Mouse (Mus musculus) small intestine, adult 2 months (tissue): Measurements from ENCODE around the gene Klk10. TPM values are rescaled to one million over a fixed set of nuclear protein-coding genes. Genes with fewer than 3 reads are reported as not detected.

ENCODE experiments used
- H3K27ac ChIP-seq: fragments of 200-500 bp; 2 replicates; pipeline ENCODE4 v1.5.1; 2012; ENCODE audit warnings: low read depth, low read length, control low read depth, inconsistent platforms; ENCODE audit not compliant: insufficient read depth
- H3K27me3 ChIP-seq: fragments of 200-500 bp; 2 replicates; pipeline ENCODE4 v1.6.1; 2012; ENCODE audit warnings: mild to moderate bottlenecking, moderate library complexity, low read length, inconsistent platforms; ENCODE audit not compliant: control insufficient read depth, insufficient read depth
- H3K36me3 ChIP-seq: fragments of 200-500 bp; 2 replicates; pipeline ENCODE4 v1.6.1; 2012; ENCODE audit warnings: mild to moderate bottlenecking, low read length, control low read depth, inconsistent platforms; ENCODE audit not compliant: control insufficient read depth, insufficient read depth
- H3K4me1 ChIP-seq: fragments of 200-500 bp; 2 replicates; pipeline ENCODE4 v1.6.1; 2012; ENCODE audit warnings: low read length, inconsistent platforms, mixed read lengths; ENCODE audit not compliant: control insufficient read depth, insufficient read depth, insufficient read length
- H3K4me3 ChIP-seq: fragments of 200-500 bp; 2 replicates; pipeline ENCODE4 v1.5.1; 2012; ENCODE audit warnings: low read depth, mild to moderate bottlenecking, control low read depth, inconsistent platforms, low read length, moderate library complexity
- CTCF ChIP-seq: fragments of 200-500 bp; IDR thresholded peaks from 2 replicates; pipeline ENCODE4 v1.5.1; 2012; ENCODE audit warnings: low read depth, mild to moderate bottlenecking, control low read depth, inconsistent platforms, low read length, moderate library complexity, mixed read lengths; ENCODE audit not compliant: insufficient replicate concordance, insufficient read length; ENCODE audit errors: extremely low read depth
- POLR2A ChIP-seq: fragments of 200-500 bp; IDR thresholded peaks from 2 replicates; pipeline ENCODE4 v1.6.1; 2012; ENCODE audit warnings: low read depth, mild to moderate bottlenecking, control low read depth, inconsistent platforms, low read length, moderate library complexity
- WGBS: fragments of 180-500 bp; shearing (Covaris S2); methylation state at CpG from one replicate; pipeline ENCODE4 v1.1.7; 2018; 5-methylcytosine and 5-hydroxymethylcytosine counted together
- polyA plus RNA-seq: library from polyadenylated mRNA; depleted of rRNA; stranded (reverse); fragments of >200 nt; gene quantifications from 2 replicates; pipeline ENCODE4 v1.2.3, GENCODE M21; 2012

Gene Klk10
- polyA plus RNA-seq, 1 experiment, result 0.19 TPM

GRCm38 (mm10) chr7:43781541-43781940 lies 706 bp downstream of the Klk10 start:
- WGBS, result 89% methylated on average over 11 of the region's 11 CpGs
- TF ChIP-seq POLR2A, result no peak
- no peak for TF ChIP-seq CTCF
- H3K27me3 ChIP-seq, result no peaks in the 10 kb centered on the region
- H3K4me3 ChIP-seq, result no peak overlapping the region
- H3K27ac ChIP-seq, result no peak overlapping the region
- 0 out of 2 replicates have a peak, but pooled peaks cover 2% of the 10 kb centered on the region for H3K4me1 ChIP-seq
- H3K36me3 ChIP-seq, result no peaks in the 10 kb centered on the region

GRCm38 (mm10) chr7:43782275-43783265 lies 1.7 kb downstream of the Klk10 start:
- H3K4me3 ChIP-seq, result peak overlapping the region; percentile 46
- H3K27me3 ChIP-seq, result no peaks in the 10 kb centered on the region
- 10% methylated on average over 36 of the region's 36 CpGs for WGBS
- H3K4me1 ChIP-seq, result 0 out of 2 replicates have a peak, but pooled peaks cover 2% of the 10 kb centered on the region
- TF ChIP-seq CTCF (peak; percentile 81; the same call in 1 of the 2 replicates), POLR2A (no peak)
- H3K36me3 ChIP-seq, result no peaks in the 10 kb centered on the region
- H3K27ac ChIP-seq, result no peak overlapping the region

DNA sequence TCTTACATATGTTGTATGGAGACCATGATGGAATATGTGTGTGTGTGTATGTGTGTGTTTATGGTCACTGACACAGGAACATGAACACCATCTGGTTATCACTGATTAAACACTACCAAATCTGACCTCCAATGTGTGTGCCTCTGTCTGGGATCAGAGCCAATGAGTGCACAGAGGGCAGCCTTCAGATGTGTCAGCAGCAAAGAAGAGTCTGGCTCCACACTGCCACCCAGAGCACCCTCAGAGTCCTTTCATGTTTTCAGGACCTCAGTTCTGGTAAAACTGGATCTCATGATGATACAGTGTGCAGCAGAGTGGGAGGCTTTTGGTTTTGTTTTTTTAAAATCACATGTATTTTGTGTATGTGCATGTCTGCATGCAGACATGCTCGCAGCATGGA lies 4.5 kb downstream of the Klk10 start:
- H3K4me3 ChIP-seq, result no peak overlapping the region
- H3K27ac ChIP-seq, result no peak overlapping the region
- H3K36me3 ChIP-seq, result no peaks in the 10 kb centered on the region
- WGBS, result 68% methylated on average over 1 of the region's 1 CpGs
- TF ChIP-seq POLR2A (no peak), CTCF (no peak)
- H3K27me3 ChIP-seq, result no peaks in the 10 kb centered on the region
- H3K4me1 ChIP-seq, result 0 out of 2 replicates have a peak, but pooled peaks cover 2% of the 10 kb centered on the region

GRCm38 (mm10) chr7:43788096-43788495 lies 7.3 kb downstream of the Klk10 start:
- 81% methylated on average over 3 of the region's 3 CpGs for WGBS
- no peak for TF ChIP-seq CTCF
- TF ChIP-seq POLR2A, result no peak

GRCm38 (mm10) chr7:43789295-43789694 lies 8.5 kb downstream of the Klk10 start:
- no peaks in the 10 kb centered on the region for H3K27me3 ChIP-seq
- no peaks in the 10 kb centered on the region for H3K4me1 ChIP-seq
- no peaks in the 10 kb centered on the region for H3K36me3 ChIP-seq
- no peak overlapping the region for H3K27ac ChIP-seq
- TF ChIP-seq POLR2A, result no peak
- no peak for TF ChIP-seq CTCF
- WGBS, result 50% methylated on average over 2 of the region's 2 CpGs
- H3K4me3 ChIP-seq, result no peak overlapping the region

More at GRCm38 (mm10) chr7:43788096-43788495, 7.3 kb downstream of the Klk10 start:
- Histone ChIP-seq H3K27ac (no peak overlapping the region), H3K27me3 (no peaks in the 10 kb centered on the region), H3K4me3 (no peak overlapping the region), H3K36me3 (no peaks in the 10 kb centered on the region), H3K4me1 (no peaks in the 10 kb centered on the region)

DNA sequence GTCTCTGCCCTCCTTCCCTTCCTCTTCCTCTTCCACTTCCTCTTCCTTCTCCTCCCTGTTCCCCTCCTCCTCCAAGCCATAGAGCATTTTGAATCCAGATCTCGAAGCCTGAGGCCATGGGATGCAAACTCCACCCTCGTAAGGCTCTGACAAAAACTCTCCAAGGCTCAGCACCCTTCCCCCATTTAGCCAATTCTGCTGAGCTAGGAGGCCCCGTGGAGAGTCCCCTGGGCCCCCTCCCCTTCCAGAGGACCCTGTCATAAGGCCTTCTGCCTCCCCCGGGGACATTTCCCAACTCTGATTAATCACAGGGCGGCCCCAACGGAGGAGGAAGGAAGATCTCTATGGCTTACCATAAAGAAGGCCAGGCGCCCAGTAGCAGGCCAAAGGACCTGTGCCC lies 10.8 kb downstream of the Klk10 start, which contains the start of gene Klk9:
Gene Klk9, plus strand, starts transcription at position 301 of the 400 bp plus-strand sequence.
- H3K4me1 ChIP-seq, result no peaks in the 10 kb centered on the region
- peaks cover 5% of the 10 kb centered on the region; the same call in 1 of the 2 replicates for H3K27me3 ChIP-seq
- 66% methylated on average over 7 of the region's 7 CpGs for WGBS
- TF ChIP-seq POLR2A, result no peak
- TF ChIP-seq CTCF, result no peak
- no peaks in the 10 kb centered on the region for H3K36me3 ChIP-seq
- no peak within 1 kb of the TSS for H3K4me3 ChIP-seq
- no peak within 1 kb of the TSS for H3K27ac ChIP-seq

DNA sequence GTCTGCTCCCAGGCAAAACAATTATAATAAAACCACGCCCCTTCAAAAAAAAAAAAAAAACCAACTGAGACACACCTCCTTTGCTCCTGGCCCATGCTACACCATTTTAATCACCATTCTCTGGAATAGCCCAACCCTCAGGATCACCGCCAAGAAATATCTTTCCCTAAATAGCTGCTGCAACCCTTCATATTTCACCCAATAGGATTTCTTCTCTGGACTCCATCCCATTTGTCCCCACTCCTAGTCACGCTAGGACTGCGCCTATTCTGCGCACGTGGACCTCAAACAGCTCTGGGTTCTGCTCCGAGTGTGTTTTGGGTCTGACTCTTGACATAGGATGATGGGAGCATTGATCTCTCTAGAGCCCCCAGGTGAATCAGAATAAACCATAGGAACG lies 15.5 kb downstream of the Klk10 start:
- Histone ChIP-seq H3K36me3 (no peaks in the 10 kb centered on the region), H3K4me1 (0 out of 2 replicates have a peak, but pooled peaks cover 3% of the 10 kb centered on the region), H3K4me3 (no peak overlapping the region), H3K27me3 (peaks cover 5% of the 10 kb centered on the region; the same call in 1 of the 2 replicates), H3K27ac (no peak overlapping the region)
- no peak for TF ChIP-seq CTCF
- TF ChIP-seq POLR2A, result no peak
- WGBS, result 7% methylated on average over 8 of the region's 8 CpGs
